Mouse (Mus musculus) spleen, postnatal 4 days (tissue): ENCODE data around the gene Pacs2.

Source experiments
- DNase-seq, 2 experiments: peaks; one replicate each; pipeline ENCODE4 v3.0.0; 2022; ENCODE audit warnings: low spot score in 2 of 2

The Pacs2 gene

GRCm38 (mm10) chr12:113012443-113012842 is 1.9 kb upstream of the Pacs2 start:
- DNase-seq, result no peak

GRCm38 (mm10) chr12:113013021-113013491 is 1.3 kb upstream of the Pacs2 start:
- DNase-seq, result no peak

GRCm38 (mm10) chr12:113014561-113015556 is 551 bp downstream of the Pacs2 start:
- DNase-seq, result peak; percentile 60 to 83

- no peak for DNase-seq
Measured at GRCm38 (mm10) chr12:113015956-113016355, 1.6 kb downstream of the Pacs2 start.

- no peak for DNase-seq
Measured at GRCm38 (mm10) chr12:113016976-113017375, 2.7 kb downstream of the Pacs2 start.

- DNase-seq, result no peak
Measured at GRCm38 (mm10) chr12:113017429-113017984, 3.2 kb downstream of the Pacs2 start.

GRCm38 (mm10) chr12:113018763-113019162 is 4.5 kb downstream of the Pacs2 start:
- no peak for DNase-seq

GRCm38 (mm10) chr12:113021488-113021887 is 7.2 kb downstream of the Pacs2 start:
- DNase-seq, result no peak

- no peak for DNase-seq
Measured at GRCm38 (mm10) chr12:113023082-113023481, 8.8 kb downstream of the Pacs2 start.

GRCm38 (mm10) chr12:113026557-113026956 is 12.2 kb downstream of the Pacs2 start:
- no peak for DNase-seq

- DNase-seq, result no peak
Measured at GRCm38 (mm10) chr12:113027495-113027894, 13.2 kb downstream of the Pacs2 start.

GRCm38 (mm10) chr12:113028067-113028466 is 13.8 kb downstream of the Pacs2 start:
- no peak for DNase-seq

GRCm38 (mm10) chr12:113028898-113029297 is 14.6 kb downstream of the Pacs2 start:
- no peak for DNase-seq

GRCm38 (mm10) chr12:113030046-113030445 is 15.7 kb downstream of the Pacs2 start:
- DNase-seq, result no peak

- DNase-seq, result peak; percentile 69 to 82
Measured at GRCm38 (mm10) chr12:113030993-113031392, 16.7 kb downstream of the Pacs2 start.

GRCm38 (mm10) chr12:113031441-113031840 is 17.1 kb downstream of the Pacs2 start:
- no peak for DNase-seq

GRCm38 (mm10) chr12:113032296-113033250 is 18.3 kb downstream of the Pacs2 start:
- DNase-seq, result no peak

- DNase-seq, result no peak
Measured at GRCm38 (mm10) chr12:113035093-113035492, 20.8 kb downstream of the Pacs2 start.

- no peak for DNase-seq
Measured at GRCm38 (mm10) chr12:113036996-113037395, 22.7 kb downstream of the Pacs2 start.

GRCm38 (mm10) chr12:113038414-113038813 is 24.1 kb downstream of the Pacs2 start:
- DNase-seq, result no peak
